Mouse (Mus musculus) heart, embryonic 11.5 days (tissue): ENCODE data around the gene Ints11. TPM values are rescaled to one million over a fixed set of nuclear protein-coding genes. Genes with fewer than 3 reads are reported as not detected.

Experiments
- ATAC-seq: fragments of 200-750 bp; cut with Nextera tagmentation; replicated peaks from 2 replicates; pipeline ENCODE4 v1.8.0; 2017; ENCODE audit warnings: moderate library complexity; ENCODE audit not compliant: insufficient number of reproducible peaks, low FRiP score, low TSS enrichment
- H3K27ac ChIP-seq: fragments of 300-500 bp; sonication (generic); 2 replicates; pipeline ENCODE4 v1.5.1; 2014; ENCODE audit warnings: mild to moderate bottlenecking, low read depth, low read length
- H3K27me3 ChIP-seq: fragments of 300-500 bp; sonication (generic); 2 replicates; pipeline ENCODE4 v1.6.1; 2014; ENCODE audit warnings: mild to moderate bottlenecking, low read length, mixed read lengths; ENCODE audit not compliant: control insufficient read depth, insufficient read depth
- H3K36me3 ChIP-seq: fragments of 300-500 bp; sonication (generic); 2 replicates; pipeline ENCODE4 v1.6.1; 2014; ENCODE audit warnings: mild to moderate bottlenecking, low read length, moderate library complexity, mixed read lengths; ENCODE audit not compliant: control insufficient read depth, insufficient read depth
- H3K4me1 ChIP-seq: fragments of 300-500 bp; sonication (generic); 2 replicates; pipeline ENCODE4 v1.6.1; 2014; ENCODE audit warnings: low read length; ENCODE audit not compliant: control insufficient read depth, insufficient read depth
- H3K4me2 ChIP-seq: fragments of 300-500 bp; sonication (generic); 2 replicates; pipeline ENCODE4 v1.6.1; 2014; ENCODE audit warnings: mild to moderate bottlenecking, moderate library complexity
- H3K4me3 ChIP-seq: fragments of 300-500 bp; sonication (generic); 2 replicates; pipeline ENCODE4 v1.5.1; 2014; ENCODE audit warnings: low read depth, low read length
- H3K9ac ChIP-seq: fragments of 300-500 bp; sonication (generic); 2 replicates; pipeline ENCODE4 v1.6.1; 2014; ENCODE audit warnings: mild to moderate bottlenecking, low read depth, low read length, moderate library complexity
- H3K9me3 ChIP-seq: fragments of 300-500 bp; sonication (generic); replicated peaks from 2 replicates; pipeline ENCODE4 v1.6.1; 2016; ENCODE audit warnings: low read length; ENCODE audit not compliant: control insufficient read depth
- WGBS: fragments of 180-500 bp; shearing (Covaris S2); extraction: QIAGEN DNeasy Blood & Tissue Kit; methylation state at CpG from one replicate; pipeline ENCODE4 v1.1.7; 2014; ENCODE audit not compliant: insufficient replicate concordance; 5-methylcytosine and 5-hydroxymethylcytosine counted together
- polyA plus RNA-seq: library from polyadenylated mRNA; unstranded; fragments of >200 nt; fragmentation: Nextera tagmentation; extraction: Ambion mirVana; gene quantifications from 2 replicates; pipeline ENCODE4 v1.2.1, GENCODE M21; 2014

Ints11 gene
- polyA plus RNA-seq, 1 experiment from 2014 or later, result 40.7 TPM

DNA sequence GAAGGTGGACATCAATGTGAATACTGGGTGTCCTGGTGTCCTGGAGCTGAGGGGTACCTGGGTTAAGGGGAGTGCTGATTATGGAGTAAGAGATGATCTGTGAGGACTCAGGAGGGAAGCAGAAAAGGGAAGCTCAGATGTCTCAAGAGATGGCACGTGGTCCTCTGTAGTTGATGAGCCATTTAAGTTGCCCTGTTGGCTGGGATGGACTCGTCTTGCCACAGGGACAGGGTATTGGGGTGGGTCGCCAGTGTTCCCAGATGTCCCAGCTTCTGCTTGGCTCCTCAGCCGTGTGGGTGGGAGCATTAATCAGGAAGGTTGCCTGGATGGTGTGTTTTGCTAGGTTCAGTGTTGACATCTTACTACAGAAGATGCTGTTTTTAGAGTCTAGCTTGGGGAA lies 36.1 kb upstream of the Ints11 start:
- Histone ChIP-seq H3K36me3 (peaks cover 4% of the 10 kb centered on the region; the same call in 1 of the 2 replicates), H3K4me1 (peaks cover 18% of the 10 kb centered on the region), H3K9ac (no peak overlapping the region), H3K9me3 (no peaks in the 10 kb centered on the region), H3K27me3 (no peaks in the 10 kb centered on the region), H3K27ac (no peak overlapping the region), H3K4me2 (no peak overlapping the region), H3K4me3 (no peak overlapping the region)
- no peak for ATAC-seq
- WGBS, result 84% methylated on average over 4 of the region's 4 CpGs

DNA sequence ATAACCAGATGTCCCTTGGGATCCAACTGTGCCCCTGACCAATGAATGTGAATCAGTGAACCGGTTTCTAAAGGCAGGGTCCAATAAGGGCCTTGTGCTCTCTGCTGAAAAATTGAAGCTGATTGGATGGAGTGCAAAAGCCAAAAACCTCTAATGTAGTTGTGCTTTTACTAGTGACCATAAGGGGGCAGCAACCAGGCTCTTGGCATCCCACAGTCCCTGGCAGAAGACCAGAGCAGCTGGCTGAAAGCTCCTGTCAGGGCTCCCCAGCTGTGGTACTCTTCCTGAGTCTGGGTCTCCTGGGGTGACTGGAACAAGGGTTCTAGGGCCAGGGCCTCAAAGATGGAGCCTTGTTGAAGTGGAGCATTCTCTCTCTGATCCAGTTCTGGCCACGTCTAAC lies 35.5 kb upstream of the Ints11 start:
- Histone ChIP-seq H3K9me3 (no peaks in the 10 kb centered on the region), H3K4me2 (peak overlapping the region; percentile 12; the same call in 1 of the 2 replicates), H3K4me3 (no peak overlapping the region), H3K36me3 (peaks cover 4% of the 10 kb centered on the region; the same call in 1 of the 2 replicates), H3K4me1 (peaks cover 21% of the 10 kb centered on the region), H3K27ac (no peak overlapping the region), H3K27me3 (no peaks in the 10 kb centered on the region), H3K9ac (peak overlapping the region; percentile 34; the same call in 1 of the 2 replicates)
- WGBS, result 28% methylated on average over 2 of the region's 2 CpGs
- ATAC-seq, result no peak

DNA sequence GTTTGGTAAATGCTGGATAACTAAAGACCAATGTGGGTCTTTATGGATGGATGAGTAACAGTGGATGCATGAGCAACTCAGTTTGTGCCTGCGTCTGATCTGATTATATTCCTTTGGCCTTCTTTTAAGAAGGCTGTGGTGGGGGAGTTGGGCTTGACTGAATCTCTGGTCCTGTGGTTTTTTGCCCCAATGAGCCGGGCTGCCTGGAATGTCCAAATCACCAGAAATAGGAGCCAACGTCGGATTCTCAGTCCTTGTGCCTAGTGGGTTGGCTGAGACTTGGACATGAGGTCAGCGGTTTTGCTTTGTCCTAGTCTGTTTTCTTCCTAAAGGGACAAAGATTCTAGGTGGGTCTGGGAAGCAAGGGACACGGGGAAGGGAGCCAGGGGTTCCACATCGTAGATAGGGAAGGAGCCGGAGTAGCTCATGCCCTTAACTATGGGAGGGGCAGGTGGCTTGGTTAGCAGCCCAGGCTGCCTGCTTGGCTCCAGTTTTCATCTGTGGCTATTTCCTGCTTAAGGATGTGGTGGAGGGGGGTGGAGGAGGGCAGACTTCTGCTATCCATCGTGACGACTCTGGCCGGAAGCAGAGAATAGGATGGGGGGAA lies 31.8 kb upstream of the Ints11 start:
- Histone ChIP-seq H3K4me3 (no peak overlapping the region), H3K9ac (no peak overlapping the region), H3K4me2 (no peak overlapping the region), H3K4me1 (peaks cover 42% of the 10 kb centered on the region), H3K36me3 (peaks cover 4% of the 10 kb centered on the region; the same call in 1 of the 2 replicates), H3K27ac (peak overlapping the region; percentile 47; the same call in 1 of the 2 replicates), H3K9me3 (no peaks in the 10 kb centered on the region), H3K27me3 (peaks cover 5% of the 10 kb centered on the region; the same call in 1 of the 2 replicates)
- 56% methylated on average over 11 of the region's 11 CpGs for WGBS
- ATAC-seq, result no peak

- H3K27ac ChIP-seq, result peak overlapping the region; percentile 47
- H3K9me3 ChIP-seq, result no peaks in the 10 kb centered on the region
- WGBS, result 42% methylated on average over 8 of the region's 8 CpGs
- peaks cover 5% of the 10 kb centered on the region; the same call in 1 of the 2 replicates for H3K27me3 ChIP-seq
- H3K36me3 ChIP-seq, result no peaks in the 10 kb centered on the region; the same call in 1 of the 2 replicates
- H3K9ac ChIP-seq, result no peak overlapping the region
- H3K4me1 ChIP-seq, result peaks cover 42% of the 10 kb centered on the region
- no peak overlapping the region for H3K4me2 ChIP-seq
- ATAC-seq, result no peak
- H3K4me3 ChIP-seq, result no peak overlapping the region
Observed at GRCm38 (mm10) chr4:155838187-155839153, 30.9 kb upstream of the Ints11 start.

GRCm38 (mm10) chr4:155839483-155839910 lies 29.8 kb upstream of the Ints11 start, which contains the start of gene Mxra8:
TSS of gene Mxra8 (plus strand) at chr4:155839680.
- H3K27ac ChIP-seq, result peak within 1 kb of the TSS; percentile 71
- no peaks in the 10 kb centered on the region; the same call in 1 of the 2 replicates for H3K36me3 ChIP-seq
- ATAC-seq, result peak; percentile 87
- peak within 1 kb of the TSS; percentile 77 for H3K9ac ChIP-seq
- H3K9me3 ChIP-seq, result no peaks in the 10 kb centered on the region
- H3K4me2 ChIP-seq, result peak within 1 kb of the TSS; percentile 95
- peak within 1 kb of the TSS; percentile 58 for H3K4me3 ChIP-seq
- peaks cover 38% of the 10 kb centered on the region for H3K4me1 ChIP-seq
- WGBS, result under 1% methylated on average over 16 of the region's 16 CpGs
- peaks cover 5% of the 10 kb centered on the region; the same call in 1 of the 2 replicates for H3K27me3 ChIP-seq

DNA sequence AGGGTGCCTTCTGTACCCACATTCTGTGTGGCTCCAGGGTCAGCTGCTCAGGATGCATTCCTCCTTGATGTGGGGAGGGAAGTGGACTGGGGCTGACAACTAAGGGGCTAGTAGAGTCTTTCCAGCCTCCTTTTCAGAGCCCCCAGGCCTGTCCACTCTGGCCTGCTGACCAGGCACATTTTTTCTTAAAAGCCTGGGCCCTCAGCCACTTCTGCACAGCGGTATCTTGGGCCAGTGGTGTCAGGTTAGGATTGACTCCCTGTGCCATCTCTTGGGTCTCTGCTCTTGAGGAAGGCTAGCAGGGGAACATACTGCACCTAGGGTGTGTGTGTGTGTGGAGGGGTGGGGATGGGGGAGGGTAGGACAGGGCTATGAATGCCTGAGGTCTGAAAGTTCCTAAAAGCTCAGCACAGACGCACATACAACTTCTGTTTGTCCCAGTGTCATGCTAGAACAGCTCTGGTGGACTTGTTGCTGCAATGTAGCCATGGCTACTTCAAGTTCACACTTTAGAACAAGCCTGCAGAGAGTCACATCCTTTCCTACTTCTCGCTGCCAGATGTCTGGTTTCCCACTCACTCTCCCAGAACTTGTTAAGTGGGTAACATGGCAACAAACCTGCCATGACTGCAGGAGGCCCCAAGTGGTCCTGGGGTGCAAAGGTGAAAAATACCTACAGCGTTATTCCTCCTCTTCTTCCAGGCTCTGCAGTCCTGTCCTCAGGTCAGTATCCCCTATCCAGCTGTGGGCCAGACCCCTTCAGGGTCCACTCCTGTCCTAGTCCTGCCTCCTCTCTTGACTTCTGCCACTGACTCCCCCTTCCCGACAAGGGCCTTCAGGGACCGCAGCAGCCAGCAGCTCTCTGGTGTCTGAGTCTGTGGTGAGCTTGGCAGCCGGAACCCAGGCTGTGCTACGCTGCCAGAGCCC lies 29.0 kb upstream of the Ints11 start:
- 6% methylated on average over 8 of the region's 8 CpGs for WGBS
- peaks cover 38% of the 10 kb centered on the region for H3K4me1 ChIP-seq
- peak overlapping the region; percentile 71 for H3K27ac ChIP-seq
- no peak; the same call in 1 of the 2 replicates for ATAC-seq
- peak overlapping the region; percentile 58 for H3K4me3 ChIP-seq
- no peaks in the 10 kb centered on the region for H3K9me3 ChIP-seq
- H3K36me3 ChIP-seq, result no peaks in the 10 kb centered on the region; the same call in 1 of the 2 replicates
- H3K4me2 ChIP-seq, result peak overlapping the region; percentile 95
- H3K9ac ChIP-seq, result peak overlapping the region; percentile 77
- peaks cover 5% of the 10 kb centered on the region; the same call in 1 of the 2 replicates for H3K27me3 ChIP-seq

- peak overlapping the region; percentile 58 for H3K4me3 ChIP-seq
- H3K9ac ChIP-seq, result peak overlapping the region; percentile 70
- H3K4me1 ChIP-seq, result peaks cover 38% of the 10 kb centered on the region
- peak overlapping the region; percentile 95 for H3K4me2 ChIP-seq
- no peaks in the 10 kb centered on the region; the same call in 1 of the 2 replicates for H3K36me3 ChIP-seq
- H3K27me3 ChIP-seq, result peaks cover 5% of the 10 kb centered on the region; the same call in 1 of the 2 replicates
- under 1% methylated on average over 32 of the region's 32 CpGs for WGBS
- H3K9me3 ChIP-seq, result no peaks in the 10 kb centered on the region
- ATAC-seq, result peak; percentile 75
- H3K27ac ChIP-seq, result no peak overlapping the region
Observed at GRCm38 (mm10) chr4:155841003-155841454, 28.3 kb upstream of the Ints11 start.
